Mouse (Mus musculus) CH12.LX (cell line): Measurements from ENCODE around the gene Nlrp3.

Source experiments
- CTCF ChIP-seq, 2 experiments: IDR thresholded peaks in 1 of 2; conservative IDR thresholded peaks in 1 of 2; 2 replicates each; pipeline ENCODE4 v1.5.1; 2011 to 2012; ENCODE audit warnings: low read depth in 2 of 2, low read length in 2 of 2, improper control_type of control experiment in 1 of 2, inconsistent platforms in 1 of 2, mild to moderate bottlenecking in 1 of 2, moderate library complexity in 1 of 2
- EP300 ChIP-seq: IDR thresholded peaks from 2 replicates; pipeline ENCODE4 v1.6.1; 2011; ENCODE audit warnings: low read length, improper control_type of control experiment
- MAFK ChIP-seq: IDR thresholded peaks from 2 replicates; pipeline ENCODE4 v1.6.1; 2011; ENCODE audit warnings: low read length, improper control_type of control experiment; ENCODE audit not compliant: insufficient replicate concordance
- MYC ChIP-seq: IDR thresholded peaks from 2 replicates; pipeline ENCODE4 v1.6.1; 2011; ENCODE audit warnings: low read depth, mild to moderate bottlenecking, improper control_type of control experiment, low read length
- POLR2AphosphoS2 ChIP-seq: IDR thresholded peaks from 2 replicates; pipeline ENCODE4 v1.6.1; 2011; ENCODE audit warnings: low read depth, low read length, improper control_type of control experiment
- SMC3 ChIP-seq: IDR thresholded peaks from 2 replicates; pipeline ENCODE4 v1.6.1; 2011; ENCODE audit warnings: low read depth, low read length, improper control_type of control experiment
- USF1 ChIP-seq: IDR thresholded peaks from 2 replicates; pipeline ENCODE4 v1.6.1; 2014; ENCODE audit warnings: low read depth, mild to moderate bottlenecking, inconsistent platforms, low read length, improper control_type of control experiment

GRCm38 (mm10) chr11:59544005-59544404 lies 2.6 kb downstream of the Nlrp3 start:
- TF ChIP-seq USF1, result no peak
- no peak for TF ChIP-seq MAFK
- no peak for TF ChIP-seq CTCF (conservative IDR thresholded peaks at IDR 0.05 in 1 of 2, IDR thresholded peaks at IDR 0.05 in 1 of 2; ENCODE audit: low read depth in 2 of 2, low read length in 2 of 2)
- no peak for TF ChIP-seq POLR2AphosphoS2
- TF ChIP-seq MYC, result no peak
- no peak for TF ChIP-seq EP300
- no peak for TF ChIP-seq SMC3
